Mouse (Mus musculus): ENCODE measurements around the gene Olfr33.

- no peak for TF ChIP-seq POLR2A (IDR thresholded peaks at IDR 0.05; ENCODE audit: control insufficient read depth, extremely low read depth, insufficient read depth, low read length, poor library complexity)
- TF ChIP-seq CTCF (IDR thresholded peaks at IDR 0.05; ENCODE audit: borderline replicate concordance, control insufficient read depth, extremely low read depth, insufficient read depth, low read length, poor library complexity) = no peak
Measured at GRCm38 (mm10) chr7:102664599-102664998, 54.3 kb downstream of the Olfr33 start, which contains the start of gene Olfr556.

All from thymus, adult 2 months (tissue).